Mouse (Mus musculus) embryonic facial prominence, embryonic 15.5 days (tissue): ENCODE results near the gene Morc3. TPM values are rescaled to one million over a fixed set of nuclear protein-coding genes. Genes with fewer than 3 reads are reported as not detected.

ENCODE experiments used
- ATAC-seq: fragments of 200-750 bp; cut with Nextera tagmentation; 2 replicates; pipeline ENCODE4 v1.8.0; 2017; ENCODE audit warnings: low read depth, moderate TSS enrichment; ENCODE audit not compliant: insufficient number of reproducible peaks, low FRiP score, low TSS enrichment
- H3K27ac ChIP-seq: fragments of 300-500 bp; sonication (generic); replicated peaks from 2 replicates; pipeline ENCODE4 v1.5.1; 2015; ENCODE audit warnings: mild to moderate bottlenecking, inconsistent platforms
- H3K27me3 ChIP-seq: fragments of 300-500 bp; sonication (generic); 2 replicates; pipeline ENCODE4 v1.6.1; 2015; ENCODE audit warnings: inconsistent platforms
- H3K36me3 ChIP-seq: fragments of 300-500 bp; sonication (generic); 2 replicates; pipeline ENCODE4 v1.6.1; 2015; ENCODE audit warnings: mild to moderate bottlenecking, inconsistent platforms
- H3K4me1 ChIP-seq: fragments of 300-500 bp; sonication (generic); 2 replicates; pipeline ENCODE4 v1.6.1; 2015; ENCODE audit warnings: inconsistent platforms
- H3K4me2 ChIP-seq: fragments of 300-500 bp; sonication (generic); replicated peaks from 2 replicates; pipeline ENCODE4 v1.6.1; 2015; ENCODE audit warnings: mild to moderate bottlenecking, inconsistent platforms
- H3K4me3 ChIP-seq: fragments of 300-500 bp; sonication (generic); replicated peaks from 2 replicates; pipeline ENCODE4 v1.5.1; 2015; ENCODE audit warnings: mild to moderate bottlenecking, inconsistent platforms
- H3K9ac ChIP-seq: fragments of 300-500 bp; sonication (generic); 2 replicates; pipeline ENCODE4 v1.6.1; 2015; ENCODE audit warnings: inconsistent platforms
- H3K9me3 ChIP-seq: fragments of 300-500 bp; sonication (generic); replicated peaks from 2 replicates; pipeline ENCODE4 v1.6.1; 2016; ENCODE audit warnings: inconsistent platforms
- WGBS: fragments of 180-500 bp; shearing (Covaris S2); methylation state at CpG from one replicate; pipeline ENCODE4 v1.1.7; 2015; 5-methylcytosine and 5-hydroxymethylcytosine counted together
- polyA plus RNA-seq: library from polyadenylated mRNA; unstranded; fragments of >200 nt; fragmentation: Nextera tagmentation; extraction: Ambion mirVana; gene quantifications from 2 replicates; pipeline ENCODE4 v1.2.1, GENCODE M21; 2015

Morc3 gene
- polyA plus RNA-seq, 1 experiment from 2014 or later: 30.5 TPM

GRCm38 (mm10) chr16:93797841-93798492 lies 34.0 kb upstream of the Morc3 start:
- H3K27ac ChIP-seq: peak overlapping the region; percentile 31; the same call in 1 of the 2 replicates

GRCm38 (mm10) chr16:93798623-93799022 lies 33.3 kb upstream of the Morc3 start:
- ATAC-seq: no peak
- H3K4me3 ChIP-seq: no peak overlapping the region
- 0 out of 2 replicates have a peak, but pooled peaks cover 3% of the 10 kb centered on the region for H3K36me3 ChIP-seq
- H3K27me3 ChIP-seq: no peaks in the 10 kb centered on the region
- H3K4me1 ChIP-seq: peaks cover 24% of the 10 kb centered on the region
- H3K4me2 ChIP-seq: no peak overlapping the region
- no peaks in the 10 kb centered on the region for H3K9me3 ChIP-seq
- no peak overlapping the region for H3K27ac ChIP-seq
- H3K9ac ChIP-seq: no peak overlapping the region
- WGBS: 64% methylated on average over 5 of the region's 5 CpGs

More at GRCm38 (mm10) chr16:93797841-93798492, 34.0 kb upstream of the Morc3 start:
- no peak overlapping the region for H3K4me2 ChIP-seq
- H3K9me3 ChIP-seq: no peaks in the 10 kb centered on the region
- WGBS: 65% methylated on average over 11 of the region's 11 CpGs
- H3K4me1 ChIP-seq: peaks cover 24% of the 10 kb centered on the region
- ATAC-seq: no peak
- no peaks in the 10 kb centered on the region for H3K36me3 ChIP-seq
- no peaks in the 10 kb centered on the region for H3K27me3 ChIP-seq
- H3K9ac ChIP-seq: no peak overlapping the region
- H3K4me3 ChIP-seq: no peak overlapping the region

DNA sequence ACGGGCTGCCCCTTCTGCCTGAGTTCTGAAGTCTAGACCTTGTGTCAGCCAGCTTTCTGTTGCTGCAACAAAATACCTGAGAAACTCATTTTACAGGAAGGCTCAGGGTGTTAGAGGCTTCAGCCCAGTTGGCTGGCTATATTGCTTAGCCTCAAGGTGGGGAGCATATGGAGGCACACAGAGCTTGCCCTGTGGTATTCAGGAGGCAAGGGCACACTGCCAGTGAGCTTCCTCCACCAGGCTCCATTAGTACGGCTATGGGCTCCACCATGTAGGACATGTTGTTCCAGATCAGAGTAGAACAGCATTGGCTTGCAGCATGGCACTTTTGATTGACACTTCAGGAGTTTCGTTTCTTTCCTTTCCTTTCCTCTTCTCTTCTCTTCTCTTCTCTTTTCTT lies 32.9 kb upstream of the Morc3 start:
- peaks cover 24% of the 10 kb centered on the region for H3K4me1 ChIP-seq
- 0 out of 2 replicates have a peak, but pooled peaks cover 3% of the 10 kb centered on the region for H3K36me3 ChIP-seq
- no peak overlapping the region for H3K4me3 ChIP-seq
- H3K27me3 ChIP-seq: no peaks in the 10 kb centered on the region
- no peak overlapping the region for H3K4me2 ChIP-seq
- 87% methylated on average over 3 of the region's 3 CpGs for WGBS
- H3K27ac ChIP-seq: no peak overlapping the region
- no peaks in the 10 kb centered on the region for H3K9me3 ChIP-seq
- no peak overlapping the region for H3K9ac ChIP-seq
- no peak for ATAC-seq

- no peak overlapping the region for H3K4me2 ChIP-seq
- no peaks in the 10 kb centered on the region for H3K27me3 ChIP-seq
- no peaks in the 10 kb centered on the region for H3K9me3 ChIP-seq
- ATAC-seq: no peak
- no peak overlapping the region for H3K4me3 ChIP-seq
- no peak overlapping the region for H3K9ac ChIP-seq
- peaks cover 24% of the 10 kb centered on the region for H3K4me1 ChIP-seq
- 0 out of 2 replicates have a peak, but pooled peaks cover 3% of the 10 kb centered on the region for H3K36me3 ChIP-seq
- 95% methylated on average over 16 of the region's 16 CpGs for WGBS
- H3K27ac ChIP-seq: no peak overlapping the region
Observed at GRCm38 (mm10) chr16:93799936-93800335, 32.0 kb upstream of the Morc3 start.

- no peak overlapping the region for H3K4me2 ChIP-seq
- H3K27ac ChIP-seq: 0 out of 2 replicates have a peak overlapping the region, but pooled peaks have one; percentile 35
- no peak overlapping the region for H3K9ac ChIP-seq
- WGBS: 88% methylated on average over 6 of the region's 6 CpGs
- H3K27me3 ChIP-seq: no peaks in the 10 kb centered on the region
- ATAC-seq: no peak
- no peak overlapping the region for H3K4me3 ChIP-seq
- H3K36me3 ChIP-seq: peaks cover 14% of the 10 kb centered on the region
- H3K4me1 ChIP-seq: peaks cover 25% of the 10 kb centered on the region
- H3K9me3 ChIP-seq: 0 out of 2 replicates have a peak, but pooled peaks cover 7% of the 10 kb centered on the region
Observed at GRCm38 (mm10) chr16:93807167-93807566, 24.8 kb upstream of the Morc3 start.

GRCm38 (mm10) chr16:93807961-93808554 lies 23.9 kb upstream of the Morc3 start:
- peak overlapping the region; percentile 80 for H3K27ac ChIP-seq
- H3K9me3 ChIP-seq: 0 out of 2 replicates have a peak, but pooled peaks cover 7% of the 10 kb centered on the region
- H3K4me3 ChIP-seq: no peak overlapping the region
- peaks cover 25% of the 10 kb centered on the region for H3K4me1 ChIP-seq
- peaks cover 14% of the 10 kb centered on the region for H3K36me3 ChIP-seq
- no peak overlapping the region for H3K9ac ChIP-seq
- H3K4me2 ChIP-seq: no peak overlapping the region
- no peaks in the 10 kb centered on the region for H3K27me3 ChIP-seq
- peak; percentile 66 for ATAC-seq
- WGBS: 7% methylated on average over 8 of the region's 8 CpGs

DNA sequence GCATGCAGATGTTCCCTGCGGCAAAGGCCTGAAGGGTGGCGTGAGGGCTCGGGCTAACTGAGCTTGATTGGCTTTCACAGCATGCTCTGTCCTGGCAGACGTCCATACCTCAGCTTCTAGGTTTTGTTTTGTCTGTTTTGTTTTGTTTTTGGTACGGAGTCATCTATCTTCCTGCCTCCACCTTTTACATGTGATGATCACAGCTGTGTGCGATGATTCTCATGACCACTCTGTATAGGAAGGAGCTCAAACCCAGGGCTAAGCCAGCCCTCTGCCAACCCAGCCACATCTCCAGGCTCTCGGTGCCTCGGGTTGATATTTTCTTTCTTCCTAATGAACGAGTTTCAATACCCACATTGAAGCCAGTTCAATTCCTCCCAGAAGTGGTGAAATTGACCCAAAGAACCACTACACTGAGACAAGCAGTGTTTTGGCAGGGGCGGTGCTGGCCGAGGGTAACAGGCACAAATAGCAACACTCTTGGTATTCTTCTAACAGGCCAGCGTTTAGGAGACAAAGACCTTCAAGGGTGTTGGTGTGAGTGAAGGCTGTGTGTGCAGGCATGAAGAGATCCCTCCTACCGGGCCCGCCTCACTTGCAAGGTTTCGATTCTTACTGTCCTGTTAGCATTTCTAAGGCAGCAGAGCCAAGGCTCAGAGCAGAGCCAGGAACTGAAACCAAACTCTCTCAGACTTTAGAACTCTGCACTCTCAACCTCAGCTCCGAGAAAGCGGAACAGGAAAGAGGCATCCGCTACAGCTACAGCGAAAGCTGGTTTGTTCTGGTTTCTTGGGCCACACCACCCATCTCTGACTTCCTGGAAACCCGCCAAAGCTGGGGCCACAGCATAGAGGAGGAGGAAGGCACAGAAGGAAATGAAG lies 15.8 kb upstream of the Morc3 start:
- Histone ChIP-seq H3K27me3 (no peaks in the 10 kb centered on the region), H3K4me2 (0 out of 2 replicates have a peak overlapping the region, but pooled peaks have one; percentile 10), H3K27ac (peak overlapping the region; percentile 80), H3K9ac (no peak overlapping the region), H3K4me1 (peaks cover 10% of the 10 kb centered on the region), H3K4me3 (no peak overlapping the region), H3K9me3 (0 out of 2 replicates have a peak, but pooled peaks cover 6% of the 10 kb centered on the region), H3K36me3 (peaks cover 6% of the 10 kb centered on the region)
- peak; percentile 70 for ATAC-seq
- WGBS: 61% methylated on average over 20 of the region's 20 CpGs

GRCm38 (mm10) chr16:93816861-93817260 lies 15.1 kb upstream of the Morc3 start:
- Histone ChIP-seq H3K4me3 (no peak overlapping the region), H3K27ac (peak overlapping the region; percentile 80), H3K36me3 (no peaks in the 10 kb centered on the region), H3K9ac (no peak overlapping the region), H3K4me2 (0 out of 2 replicates have a peak overlapping the region, but pooled peaks have one; percentile 10), H3K9me3 (no peaks in the 10 kb centered on the region), H3K27me3 (no peaks in the 10 kb centered on the region), H3K4me1 (peaks cover 10% of the 10 kb centered on the region)
- 71% methylated on average over 7 of the region's 7 CpGs for WGBS
- no peak for ATAC-seq

DNA sequence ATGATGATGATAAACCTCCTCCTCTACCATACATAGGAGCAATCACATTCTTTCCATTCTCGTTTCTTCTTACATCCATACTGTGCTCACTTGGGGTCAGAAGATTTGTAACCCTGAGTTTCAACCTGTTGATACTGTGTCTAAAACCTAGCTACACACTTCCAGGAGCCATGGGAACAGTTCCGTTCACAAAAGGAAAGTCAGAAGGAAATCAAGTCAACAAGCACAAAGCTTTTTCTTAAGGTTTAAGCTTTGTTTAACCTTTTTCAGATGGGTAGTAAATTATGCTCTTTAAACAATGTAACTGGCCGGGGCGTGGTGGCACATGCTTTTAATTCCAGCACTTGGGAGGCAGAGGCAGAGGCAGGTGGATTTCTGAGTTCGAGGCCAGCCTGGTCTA lies 14.6 kb upstream of the Morc3 start:
- Histone ChIP-seq H3K36me3 (no peaks in the 10 kb centered on the region), H3K4me3 (no peak overlapping the region), H3K9me3 (no peaks in the 10 kb centered on the region), H3K9ac (no peak overlapping the region), H3K27ac (no peak overlapping the region), H3K4me2 (no peak overlapping the region), H3K27me3 (no peaks in the 10 kb centered on the region), H3K4me1 (peaks cover 10% of the 10 kb centered on the region)
- WGBS: 71% methylated on average over 5 of the region's 5 CpGs
- ATAC-seq: no peak

- Histone ChIP-seq H3K4me1 (peaks cover 10% of the 10 kb centered on the region), H3K4me2 (no peak overlapping the region), H3K9ac (no peak overlapping the region), H3K27me3 (no peaks in the 10 kb centered on the region), H3K36me3 (no peaks in the 10 kb centered on the region), H3K4me3 (no peak overlapping the region), H3K9me3 (0 out of 2 replicates have a peak, but pooled peaks cover 4% of the 10 kb centered on the region), H3K27ac (no peak overlapping the region)
- 62% methylated on average over 12 of the region's 12 CpGs for WGBS
- no peak for ATAC-seq
Observed at GRCm38 (mm10) chr16:93818691-93819324, 13.1 kb upstream of the Morc3 start.
